Mouse (Mus musculus) G1E (cell line): ENCODE results near the gene Rag2. TPM values are rescaled to one million over a fixed set of nuclear protein-coding genes. Genes with fewer than 3 reads are reported as not detected.
A peak's percentile ranks its signal among the peaks of the same experiment; 100 is the strongest.

Source experiments
- ATAC-seq: 2 replicates; pipeline ENCODE4 v1.8.0; 2016; ENCODE audit warnings: mild to moderate bottlenecking; ENCODE audit not compliant: insufficient number of reproducible peaks, poor library complexity, low FRiP score, severe bottlenecking; ENCODE audit errors: extremely low read depth
- DNase-seq: peaks from one replicate; pipeline ENCODE4 v3.0.0; 2012; ENCODE audit warnings: low spot score
- H3K27me3 ChIP-seq: 2 replicates; pipeline ENCODE4 v1.6.1; 2012; ENCODE audit warnings: mild to moderate bottlenecking, low read length, inconsistent platforms; ENCODE audit not compliant: insufficient read depth
- H3K36me3 ChIP-seq: replicated peaks from 2 replicates; pipeline ENCODE3; 2012; ENCODE audit warnings: mild to moderate bottlenecking, inconsistent platforms
- H3K4me1 ChIP-seq: 2 replicates; pipeline ENCODE4 v1.6.1; 2012; ENCODE audit warnings: low read depth, low read length, inconsistent platforms, mixed read lengths; ENCODE audit not compliant: insufficient read depth
- H3K4me3 ChIP-seq: 2 replicates; pipeline ENCODE4 v1.5.1; 2012; ENCODE audit warnings: low read depth, mild to moderate bottlenecking, inconsistent platforms, low read length, moderate library complexity, mixed read lengths
- H3K9me3 ChIP-seq: replicated peaks from 2 replicates; pipeline ENCODE4 v1.6.1; 2012; ENCODE audit warnings: inconsistent platforms
- CTCF ChIP-seq: IDR thresholded peaks from 2 replicates; pipeline ENCODE4 v1.5.1; 2012; ENCODE audit warnings: low read depth, low read length, inconsistent platforms, mixed read lengths
- GATA1 ChIP-seq: IDR thresholded peaks from 2 replicates; pipeline ENCODE4 v1.6.1; 2012; ENCODE audit warnings: borderline replicate concordance, low read length, inconsistent platforms, mixed read lengths
- GATA2 ChIP-seq: IDR thresholded peaks from 2 replicates; pipeline ENCODE4 v1.6.1; 2012; ENCODE audit warnings: low read depth, low read length, inconsistent platforms, borderline replicate concordance
- POLR2AphosphoS5 ChIP-seq: IDR thresholded peaks from 2 replicates; pipeline ENCODE4 v1.6.1; 2012; ENCODE audit warnings: low read depth, low read length, inconsistent platforms; ENCODE audit not compliant: insufficient replicate concordance
- TAL1 ChIP-seq: conservative IDR thresholded peaks from 2 replicates; pipeline ENCODE4 v1.6.1; 2012; ENCODE audit warnings: low read depth, low read length, inconsistent platforms, mixed read lengths
- polyA plus RNA-seq: library from polyadenylated mRNA; stranded (reverse); fragments of >175 nt; gene quantifications from 2 replicates; pipeline ENCODE4 v1.2.3, GENCODE M21; 2012
- total RNA-seq, 2 experiments: library from RNA; stranded (forward) in 1 of 2; stranded (reverse) in 1 of 2; fragments of 200-1000 nt in 1 of 2; fragments of >200 nt in 1 of 2; fragmentation: Nextera tagmentation in 1 of 2; gene quantifications; 2 replicates each; pipeline ENCODE4 v1.2.3; 2014 to 2017

The Rag2 gene
- total and polyA plus RNA-seq, 3 experiments, result 0.11 TPM; not detected in 2

DNA sequence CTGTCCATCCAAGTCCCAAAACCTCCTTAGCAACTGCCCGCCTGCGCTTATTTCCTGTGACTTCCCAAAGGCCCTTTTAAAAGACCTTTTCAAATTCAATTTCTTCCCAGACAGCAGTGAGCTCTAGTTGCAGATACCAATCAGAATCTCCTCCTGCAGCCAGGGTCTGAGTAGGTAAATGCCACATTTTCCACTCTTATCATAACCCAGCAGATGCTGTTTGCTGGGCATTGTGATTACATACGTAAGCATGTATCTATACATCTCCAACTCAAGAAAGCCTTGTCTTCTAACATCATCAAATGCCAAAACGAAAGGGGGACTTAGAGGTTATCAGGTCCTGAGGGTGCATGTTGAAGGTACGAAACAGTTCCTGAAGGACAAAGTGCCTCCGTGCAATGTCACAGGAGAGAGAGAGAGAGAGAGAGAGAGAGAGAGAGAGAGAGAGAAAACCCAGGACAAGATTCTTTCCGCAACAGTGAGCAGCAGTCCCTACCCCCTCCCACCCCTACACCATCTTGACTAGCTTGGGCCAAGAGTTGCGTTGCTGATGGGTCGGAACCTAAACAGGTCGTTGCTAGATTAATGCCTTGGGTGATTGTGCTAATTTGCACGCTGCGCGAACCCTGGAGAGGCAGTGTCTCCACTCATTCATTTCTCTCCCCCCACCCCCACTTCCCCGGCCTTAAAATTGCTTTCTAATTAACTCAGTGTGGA, 27.8 kb downstream of the Rag2 start:
- TF ChIP-seq TAL1, result peak; percentile 44
- no peak for TF ChIP-seq CTCF
- DNase-seq, result peak; percentile 4

DNA sequence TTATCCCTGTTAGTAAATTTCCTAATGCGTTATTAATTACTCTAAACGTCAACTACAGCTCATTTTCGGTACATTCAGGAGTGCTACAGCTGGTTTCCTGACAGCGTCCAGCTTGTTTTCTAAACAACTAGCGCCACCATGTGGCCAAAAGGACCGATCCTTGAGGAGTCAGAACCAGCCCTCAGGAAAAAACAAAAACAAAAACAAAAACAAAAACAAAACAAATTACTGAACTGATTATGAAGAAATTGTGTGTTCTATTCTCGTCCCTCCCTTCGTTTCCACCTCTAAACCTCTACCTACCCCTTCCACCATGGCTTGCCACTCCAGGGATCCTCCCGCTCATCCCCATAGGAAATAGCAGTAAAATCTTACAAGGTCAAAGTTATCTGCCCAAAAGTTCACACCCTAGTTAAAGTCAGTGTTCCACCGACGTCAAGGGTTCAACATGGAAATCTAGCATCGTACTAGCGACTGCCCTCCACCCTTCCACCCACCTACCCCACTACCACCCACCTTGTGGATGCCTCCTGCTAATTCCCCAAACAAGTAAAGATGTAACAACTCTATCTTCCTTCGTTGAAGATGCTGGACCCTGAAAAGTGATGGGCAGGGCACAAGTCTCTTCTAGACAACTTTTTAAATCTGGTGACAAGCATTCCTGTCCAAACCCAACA, 28.5 kb downstream of the Rag2 start:
- DNase-seq, result peak; percentile 19
- Histone ChIP-seq H3K4me3 (peak overlapping the region; percentile 54; the same call in 1 of the 2 replicates), H3K36me3 (no peaks in the 10 kb centered on the region), H3K9me3 (no peaks in the 10 kb centered on the region), H3K27me3 (peaks cover 9% of the 10 kb centered on the region), H3K4me1 (peaks cover 23% of the 10 kb centered on the region)
- ATAC-seq, result peak; percentile 55
- TF ChIP-seq CTCF, result no peak
- no peak for TF ChIP-seq TAL1
- no peak for TF ChIP-seq POLR2AphosphoS5
- no peak for TF ChIP-seq GATA2

More for the DNA sequence above, 27.8 kb downstream of the Rag2 start:
- Histone ChIP-seq H3K9me3 (no peaks in the 10 kb centered on the region), H3K4me3 (peak overlapping the region; percentile 54; the same call in 1 of the 2 replicates), H3K36me3 (no peaks in the 10 kb centered on the region), H3K27me3 (peaks cover 10% of the 10 kb centered on the region), H3K4me1 (peaks cover 24% of the 10 kb centered on the region)
- peak; percentile 66 for ATAC-seq

DNA sequence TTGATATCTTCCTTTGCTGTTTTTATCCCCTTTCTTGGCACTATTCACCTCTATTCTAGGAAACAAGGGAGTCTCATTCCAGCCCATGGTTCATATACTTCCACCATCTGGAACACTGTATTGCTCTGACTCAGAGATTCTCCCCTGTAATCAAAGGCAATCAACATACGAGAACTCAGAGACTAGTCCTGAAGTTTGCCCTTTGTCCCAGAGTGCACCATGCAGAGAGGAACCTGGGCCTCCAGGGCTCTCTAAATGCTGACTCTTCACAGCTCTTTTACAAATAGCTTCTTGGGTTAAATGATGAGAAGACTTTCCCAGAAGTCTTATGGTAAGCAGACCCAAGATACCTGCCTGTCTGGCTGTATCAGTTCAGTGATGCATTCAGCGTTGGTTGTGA, 36.0 kb downstream of the Rag2 start:
- H3K4me1 ChIP-seq, result peaks cover 4% of the 10 kb centered on the region
- no peak for ATAC-seq
- H3K36me3 ChIP-seq, result no peaks in the 10 kb centered on the region
- no peaks in the 10 kb centered on the region for H3K9me3 ChIP-seq
- no peak for DNase-seq
- no peak overlapping the region for H3K4me3 ChIP-seq
- H3K27me3 ChIP-seq, result no peaks in the 10 kb centered on the region; the same call in 1 of the 2 replicates
- no peak for TF ChIP-seq GATA2
- no peak for TF ChIP-seq POLR2AphosphoS5
- TF ChIP-seq TAL1, result no peak
- no peak for TF ChIP-seq CTCF

DNA sequence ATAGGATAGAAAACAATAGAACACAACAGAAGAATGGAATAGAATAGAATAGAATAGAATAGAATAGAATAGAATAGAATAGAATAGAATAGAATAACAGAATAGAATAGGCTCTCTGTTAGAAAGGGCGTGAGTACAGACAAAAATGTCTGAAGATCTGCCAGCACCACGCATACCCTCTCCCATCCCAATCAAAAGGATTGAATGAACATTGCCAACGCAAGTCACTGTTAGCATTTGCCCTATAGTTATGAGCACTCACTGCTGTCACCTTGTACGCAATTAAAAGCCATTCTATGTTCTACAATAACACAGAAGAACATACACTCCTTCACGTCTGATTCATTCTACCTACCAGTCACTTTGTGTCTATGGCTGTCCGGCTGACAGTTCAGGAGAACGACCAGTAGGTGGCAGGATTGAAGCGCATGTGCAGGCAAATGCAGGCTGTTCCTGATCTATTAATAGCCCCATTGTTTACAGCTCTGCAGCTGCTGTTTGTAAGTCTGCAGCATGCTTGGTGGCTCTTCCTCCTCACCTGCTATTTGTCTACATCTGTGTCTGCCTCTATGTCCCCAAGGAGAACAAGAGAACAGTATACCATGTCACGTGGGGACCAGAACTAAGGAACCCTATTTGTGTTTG, 40.7 kb downstream of the Rag2 start:
- Histone ChIP-seq H3K27me3 (peaks cover 2% of the 10 kb centered on the region; the same call in 1 of the 2 replicates), H3K4me3 (no peak overlapping the region), H3K4me1 (peaks cover 7% of the 10 kb centered on the region), H3K9me3 (no peaks in the 10 kb centered on the region), H3K36me3 (no peaks in the 10 kb centered on the region)
- DNase-seq (peak; percentile 18), ATAC-seq (peak; percentile 92)
- TF ChIP-seq CTCF (peak; percentile 94), POLR2AphosphoS5 (no peak)

DNA sequence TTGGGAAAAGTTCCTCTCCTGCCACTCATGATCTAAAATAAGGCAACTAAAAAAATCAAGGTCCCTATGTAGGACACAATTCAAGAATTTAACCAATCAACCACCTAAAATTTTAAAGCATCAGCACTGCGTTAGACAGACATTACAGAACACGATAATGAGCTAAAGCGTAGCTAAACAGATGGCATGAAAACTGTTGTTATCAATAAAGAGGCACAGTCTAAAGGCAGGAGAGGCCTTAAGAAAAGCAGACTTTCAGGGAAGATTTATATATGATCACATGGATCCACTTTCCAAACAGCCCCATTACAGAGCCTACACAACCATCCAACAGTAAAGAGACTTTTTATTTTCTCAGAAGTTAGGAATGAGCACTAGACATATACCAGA, 41.2 kb downstream of the Rag2 start:
- H3K4me3 ChIP-seq, result no peak overlapping the region
- no peaks in the 10 kb centered on the region for H3K9me3 ChIP-seq
- TF ChIP-seq TAL1 (no peak), CTCF (no peak), POLR2AphosphoS5 (no peak), GATA2 (no peak), GATA1 (no peak)
- ATAC-seq (no peak), DNase-seq (no peak)
- peaks cover 7% of the 10 kb centered on the region for H3K4me1 ChIP-seq
- no peaks in the 10 kb centered on the region for H3K36me3 ChIP-seq
- H3K27me3 ChIP-seq, result peaks cover 2% of the 10 kb centered on the region; the same call in 1 of the 2 replicates

DNA sequence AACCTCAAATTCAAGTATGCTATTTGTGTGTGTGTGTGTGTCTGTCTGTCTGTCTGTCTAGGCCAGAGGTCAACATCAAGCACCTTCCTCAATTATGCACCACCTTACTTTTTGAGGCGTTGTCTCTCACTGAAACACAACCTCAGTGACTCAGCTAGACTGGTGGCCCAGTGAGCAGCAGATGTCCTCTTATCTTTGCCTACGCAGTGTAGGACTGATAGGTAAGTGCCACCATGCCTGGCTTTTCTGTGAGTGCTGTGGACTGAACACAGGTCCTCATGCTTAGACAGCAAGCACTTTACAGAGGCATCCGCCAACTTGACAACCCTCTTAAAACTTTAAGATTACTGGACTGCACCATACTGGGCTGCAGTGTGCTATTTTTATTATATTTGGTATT, 44.2 kb downstream of the Rag2 start:
- DNase-seq (no peak), ATAC-seq (peak; percentile 5; the same call in 1 of the 2 replicates)
- peaks cover 7% of the 10 kb centered on the region for H3K4me1 ChIP-seq
- no peak overlapping the region for H3K4me3 ChIP-seq
- no peaks in the 10 kb centered on the region for H3K36me3 ChIP-seq
- TF ChIP-seq TAL1 (no peak), CTCF (no peak), POLR2AphosphoS5 (no peak), GATA1 (no peak), GATA2 (no peak)
- no peaks in the 10 kb centered on the region for H3K9me3 ChIP-seq
- peaks cover 9% of the 10 kb centered on the region; the same call in 1 of the 2 replicates for H3K27me3 ChIP-seq
